Mouse (Mus musculus) forebrain, embryonic 16.5 days (tissue): ENCODE measurements around the gene C7. TPM values are rescaled to one million over a fixed set of nuclear protein-coding genes. Genes with fewer than 3 reads are reported as not detected.

Experiments
- ATAC-seq: fragments of 200-750 bp; cut with Nextera tagmentation; 2 replicates; pipeline ENCODE4 v1.8.0; 2017; ENCODE audit warnings: mild to moderate bottlenecking, moderate library complexity
- H3K27ac ChIP-seq: fragments of 300-500 bp; sonication (generic); 2 replicates; pipeline ENCODE4 v1.5.1; 2014; ENCODE audit warnings: low read length, control low read depth
- H3K27me3 ChIP-seq: fragments of 300-500 bp; sonication (generic); replicated peaks from 2 replicates; pipeline ENCODE4 v1.6.1; 2014; ENCODE audit warnings: low read length; ENCODE audit not compliant: control insufficient read depth, insufficient read depth
- H3K36me3 ChIP-seq: fragments of 300-500 bp; sonication (generic); 2 replicates; pipeline ENCODE4 v1.6.1; 2014; ENCODE audit not compliant: control insufficient read depth, insufficient read depth
- H3K4me1 ChIP-seq: fragments of 300-500 bp; sonication (generic); replicated peaks from 2 replicates; pipeline ENCODE4 v1.6.1; 2014; ENCODE audit warnings: low read length; ENCODE audit not compliant: control insufficient read depth, insufficient read depth
- H3K4me2 ChIP-seq: fragments of 300-500 bp; sonication (generic); 2 replicates; pipeline ENCODE4 v1.6.1; 2014; ENCODE audit warnings: mild to moderate bottlenecking, low read length, control low read depth
- H3K4me3 ChIP-seq: fragments of 300-500 bp; sonication (generic); replicated peaks from 2 replicates; pipeline ENCODE4 v1.5.1; 2014; ENCODE audit warnings: mild to moderate bottlenecking, low read length, control low read depth
- H3K9ac ChIP-seq: fragments of 300-500 bp; sonication (generic); replicated peaks from 2 replicates; pipeline ENCODE4 v1.6.1; 2014; ENCODE audit warnings: low read depth, low read length, control low read depth
- H3K9me3 ChIP-seq: fragments of 300-500 bp; sonication (generic); 2 replicates; pipeline ENCODE4 v1.6.1; 2016; ENCODE audit warnings: low read length; ENCODE audit not compliant: control insufficient read depth
- WGBS: fragments of 180-500 bp; shearing (Covaris S2); extraction: QIAGEN DNeasy Blood & Tissue Kit; methylation state at CpG from one replicate; pipeline ENCODE4 v1.1.7; 2014; 5-methylcytosine and 5-hydroxymethylcytosine counted together
- polyA plus RNA-seq: library from polyadenylated mRNA; unstranded; fragments of >200 nt; fragmentation: Nextera tagmentation; extraction: Ambion mirVana; gene quantifications from 2 replicates; pipeline ENCODE4 v1.2.1, GENCODE M21; 2015

Gene C7
- 0.08 TPM in 1 of 2 replicates, not detected in the other for polyA plus RNA-seq

DNA sequence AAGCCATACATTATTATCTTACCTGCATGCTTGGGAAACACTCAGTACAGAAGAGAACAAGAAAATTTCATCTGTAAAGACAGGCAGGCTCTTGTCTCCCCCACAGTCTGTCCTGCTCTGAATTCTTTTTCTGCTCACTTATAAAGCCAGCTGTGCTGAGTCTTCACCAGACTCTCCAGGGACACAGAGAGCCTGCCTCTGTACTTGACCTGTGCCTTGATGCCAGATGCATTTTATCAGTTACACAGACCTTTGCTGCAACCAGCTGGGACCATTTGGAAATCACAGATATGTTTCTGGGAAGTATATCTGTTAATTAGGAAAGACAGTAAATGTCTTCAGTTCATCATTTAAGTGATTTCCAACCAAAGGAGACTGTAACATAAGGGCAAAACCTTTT, at the start of gene C7:
Gene C7 (minus strand): TSS at position 106 of the 400 bp plus-strand sequence.
- no peaks in the 10 kb centered on the region for H3K4me1 ChIP-seq
- H3K27me3 ChIP-seq = no peaks in the 10 kb centered on the region
- H3K27ac ChIP-seq = no peak within 1 kb of the TSS
- H3K9me3 ChIP-seq = no peaks in the 10 kb centered on the region
- ATAC-seq = no peak
- H3K9ac ChIP-seq = no peak within 1 kb of the TSS
- H3K4me3 ChIP-seq = no peak within 1 kb of the TSS
- no peaks in the 10 kb centered on the region for H3K36me3 ChIP-seq
- H3K4me2 ChIP-seq = no peak within 1 kb of the TSS

DNA sequence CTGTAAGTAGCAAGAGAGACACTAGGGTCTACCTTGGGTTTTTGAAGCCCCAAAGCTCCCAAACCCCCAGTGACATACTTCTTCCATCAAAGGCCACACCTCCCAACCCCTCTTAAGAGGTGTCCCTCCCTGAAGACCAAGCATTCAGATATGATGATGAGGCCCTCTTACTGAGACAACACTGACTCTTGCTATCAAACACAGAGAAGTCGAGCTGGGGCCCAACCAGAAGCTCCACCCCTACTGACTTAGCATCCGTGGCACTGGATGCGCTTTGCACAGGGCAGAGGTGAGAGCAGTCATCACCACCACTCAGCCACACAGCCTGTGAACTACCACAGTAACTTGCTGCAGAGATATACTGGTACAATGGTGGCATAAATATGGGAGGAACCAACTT, 49.1 kb upstream of the C7 start:
- no peaks in the 10 kb centered on the region for H3K27me3 ChIP-seq
- no peak overlapping the region for H3K4me2 ChIP-seq
- peaks cover 11% of the 10 kb centered on the region for H3K4me1 ChIP-seq
- ATAC-seq = no peak
- no peak overlapping the region for H3K27ac ChIP-seq
- no peak overlapping the region for H3K4me3 ChIP-seq
- H3K9me3 ChIP-seq = no peaks in the 10 kb centered on the region
- no peaks in the 10 kb centered on the region for H3K36me3 ChIP-seq
- WGBS = 81% methylated on average over 3 of the region's 3 CpGs
- H3K9ac ChIP-seq = no peak overlapping the region

DNA sequence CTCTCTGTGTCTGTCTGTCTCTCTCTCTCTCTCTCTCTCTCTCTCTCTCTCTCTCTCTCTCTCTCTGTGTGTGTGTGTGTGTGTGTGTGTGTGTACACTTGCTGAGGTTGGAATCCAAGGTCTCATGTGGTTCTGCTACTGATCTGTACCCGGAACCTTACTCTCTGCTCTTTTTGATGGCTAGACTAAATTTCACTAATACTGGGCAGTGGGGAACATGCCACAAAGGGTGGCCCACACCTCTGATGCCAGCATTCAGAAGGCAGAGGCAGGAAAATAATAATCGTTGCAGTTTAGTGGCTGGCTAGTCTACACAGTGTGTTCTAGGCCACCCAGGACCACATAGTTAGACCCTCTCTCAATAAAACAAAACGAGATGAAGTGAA, 45.1 kb upstream of the C7 start:
- ATAC-seq = no peak
- H3K4me3 ChIP-seq = no peak overlapping the region

DNA sequence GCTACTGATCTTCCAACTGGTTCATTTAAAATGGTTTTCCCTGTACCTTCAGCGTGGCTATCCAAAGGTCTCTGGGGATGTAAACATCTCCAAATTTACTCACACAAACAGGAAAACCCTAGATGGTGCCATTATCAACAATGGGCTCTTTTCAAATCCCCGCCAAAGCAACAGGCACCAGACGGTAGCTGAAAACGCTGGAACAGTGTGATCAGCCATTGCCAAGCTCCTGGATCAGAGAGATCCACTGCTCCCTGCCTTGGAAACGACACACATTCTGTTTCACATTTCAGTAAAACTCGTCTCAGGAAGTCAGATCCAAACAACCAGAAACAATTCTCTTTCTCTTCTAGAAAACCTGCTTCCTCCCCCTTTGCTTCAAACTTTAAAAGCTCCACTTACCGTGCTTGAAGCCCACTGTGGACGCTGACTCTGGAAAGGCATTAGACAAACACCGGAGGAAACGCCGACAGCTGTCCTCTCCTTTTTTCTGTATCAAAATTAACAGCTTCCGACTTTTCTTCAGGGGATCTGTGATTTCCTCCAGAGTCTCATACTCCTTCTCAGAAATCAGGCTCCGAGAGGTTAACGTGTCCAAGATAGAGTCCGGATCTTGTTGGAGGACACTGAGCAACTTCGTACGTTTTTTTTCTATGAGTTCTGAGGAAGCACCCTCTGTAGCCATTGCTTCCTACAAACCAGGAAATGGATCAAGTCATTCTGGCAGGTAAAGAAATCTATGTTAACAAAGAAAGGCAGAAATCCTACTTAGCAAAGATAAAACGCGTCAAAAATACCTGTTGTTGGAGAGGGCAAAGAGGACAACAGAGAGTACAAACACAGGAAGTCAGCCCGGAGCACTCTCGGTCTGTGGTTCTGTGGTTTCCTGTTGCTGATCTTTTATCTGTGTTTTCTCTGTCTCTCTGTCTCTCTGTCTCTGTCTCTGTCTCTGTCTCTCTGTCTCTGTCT, 44.4 kb upstream of the C7 start, which contains the start of gene Card6:
Gene Card6 (minus strand): TSS at position 854 of the 969 bp plus-strand sequence.
- no peak for ATAC-seq
- 67% methylated on average over 21 of the region's 21 CpGs for WGBS
- no peaks in the 10 kb centered on the region for H3K4me1 ChIP-seq
- H3K9ac ChIP-seq = no peak within 1 kb of the TSS
- H3K4me2 ChIP-seq = no peak within 1 kb of the TSS
- no peaks in the 10 kb centered on the region for H3K36me3 ChIP-seq
- no peaks in the 10 kb centered on the region for H3K9me3 ChIP-seq
- no peak within 1 kb of the TSS for H3K4me3 ChIP-seq
- no peaks in the 10 kb centered on the region for H3K27me3 ChIP-seq
- H3K27ac ChIP-seq = no peak within 1 kb of the TSS

More for the DNA sequence above, 45.1 kb upstream of the C7 start:
- Histone ChIP-seq H3K27ac (no peak overlapping the region), H3K9ac (no peak overlapping the region), H3K4me2 (no peak overlapping the region), H3K9me3 (no peaks in the 10 kb centered on the region), H3K27me3 (no peaks in the 10 kb centered on the region), H3K36me3 (no peaks in the 10 kb centered on the region), H3K4me1 (no peaks in the 10 kb centered on the region)
- WGBS = 79% methylated on average over 3 of the region's 3 CpGs

DNA sequence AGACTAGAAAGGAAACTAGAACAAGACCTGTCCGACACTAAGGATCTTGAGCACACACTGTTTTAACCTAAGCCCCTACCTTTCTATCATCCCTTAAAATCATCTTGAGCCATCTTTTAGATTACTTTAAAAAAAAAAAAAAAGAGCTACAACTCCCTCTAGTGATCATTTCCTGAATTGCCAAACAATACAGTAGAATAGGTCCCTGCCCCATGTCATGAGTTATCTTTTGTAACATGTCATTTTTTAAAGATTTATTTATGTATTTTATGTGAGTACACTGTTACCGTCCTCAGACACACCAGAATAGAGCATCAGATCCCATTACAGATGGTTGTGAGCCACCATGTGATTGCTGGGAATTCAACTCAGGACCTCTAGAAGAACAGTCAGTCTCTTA, 42.8 kb upstream of the C7 start:
- no peaks in the 10 kb centered on the region for H3K27me3 ChIP-seq
- no peak overlapping the region for H3K27ac ChIP-seq
- ATAC-seq = peak; percentile 43; the same call in 1 of the 2 replicates
- WGBS = 45% methylated on average over 2 of the region's 2 CpGs
- H3K4me3 ChIP-seq = no peak overlapping the region
- H3K4me1 ChIP-seq = no peaks in the 10 kb centered on the region
- H3K9me3 ChIP-seq = no peaks in the 10 kb centered on the region
- H3K36me3 ChIP-seq = no peaks in the 10 kb centered on the region
- H3K4me2 ChIP-seq = no peak overlapping the region
- no peak overlapping the region for H3K9ac ChIP-seq

DNA sequence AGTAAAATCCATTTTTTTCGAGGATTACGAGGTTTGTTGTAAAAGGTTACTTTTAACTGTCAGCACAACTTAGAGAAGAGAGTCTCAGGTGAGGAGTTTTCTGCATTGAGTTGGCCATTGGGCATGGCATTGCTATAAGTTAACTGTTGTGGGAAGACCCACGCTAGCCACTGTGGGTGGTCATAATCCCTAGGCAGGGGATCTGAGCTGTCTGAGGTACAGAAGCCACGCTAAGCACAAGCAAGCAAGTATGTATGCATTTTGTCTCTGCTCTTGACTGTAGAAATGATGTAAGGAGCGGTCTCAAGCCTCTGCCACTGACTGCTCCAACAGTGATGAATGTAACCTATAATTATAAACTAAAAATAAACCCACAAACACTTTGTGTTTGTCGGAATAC, 42.4 kb upstream of the C7 start:
- Histone ChIP-seq H3K4me1 (no peaks in the 10 kb centered on the region), H3K9ac (no peak overlapping the region), H3K4me2 (no peak overlapping the region), H3K27me3 (no peaks in the 10 kb centered on the region), H3K36me3 (no peaks in the 10 kb centered on the region), H3K27ac (no peak overlapping the region), H3K4me3 (no peak overlapping the region), H3K9me3 (no peaks in the 10 kb centered on the region)
- WGBS = 80% methylated on average over 6 of the region's 6 CpGs
- 0 out of 2 replicates have a peak, but pooled peaks have one; percentile 23 for ATAC-seq

DNA sequence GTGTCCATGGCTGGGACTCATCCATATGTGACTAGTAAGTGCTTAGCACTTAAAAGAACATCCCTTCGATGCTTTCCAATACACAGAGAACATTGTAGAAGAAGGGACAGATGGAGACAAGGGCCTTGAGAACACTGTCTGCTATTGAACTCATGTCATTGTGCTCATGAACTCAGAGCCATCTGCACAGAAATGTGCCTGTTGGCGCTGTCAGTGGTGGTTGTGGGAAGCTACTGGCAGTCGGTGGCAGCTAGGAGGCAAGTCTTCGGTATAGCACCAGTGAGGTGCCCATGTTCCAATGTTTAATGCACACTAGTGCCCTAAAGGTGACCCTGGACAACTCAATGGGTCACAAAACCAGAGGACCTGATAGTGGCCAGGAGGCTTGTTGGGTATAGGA, 38.8 kb upstream of the C7 start:
- no peaks in the 10 kb centered on the region for H3K4me1 ChIP-seq
- H3K36me3 ChIP-seq = no peaks in the 10 kb centered on the region
- WGBS = 95% methylated on average over 4 of the region's 4 CpGs

DNA sequence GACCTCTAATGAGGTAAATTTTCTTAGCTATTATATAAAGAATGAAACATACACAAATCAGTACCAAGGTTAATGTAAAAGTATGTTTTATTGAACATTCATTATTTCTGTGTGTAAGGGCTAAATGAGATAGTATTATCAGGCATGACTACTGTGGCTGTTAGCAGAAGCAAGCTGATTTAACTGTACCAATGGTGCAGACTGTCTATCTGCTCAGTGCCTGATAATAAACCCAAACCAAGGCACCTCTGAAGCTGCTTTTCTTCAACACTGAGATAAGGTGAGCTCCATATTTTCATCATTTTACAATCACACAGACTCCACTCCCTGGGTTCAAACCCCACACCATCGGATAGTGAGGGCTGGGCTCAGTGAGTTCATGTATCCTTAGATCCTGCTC, 33.8 kb upstream of the C7 start:
- no peak overlapping the region for H3K9ac ChIP-seq

More for the DNA sequence above, 38.8 kb upstream of the C7 start:
- H3K4me3 ChIP-seq = no peak overlapping the region
- no peaks in the 10 kb centered on the region for H3K9me3 ChIP-seq
- no peak overlapping the region for H3K4me2 ChIP-seq
- ATAC-seq = no peak
- H3K9ac ChIP-seq = no peak overlapping the region
- no peaks in the 10 kb centered on the region for H3K27me3 ChIP-seq
- no peak overlapping the region for H3K27ac ChIP-seq

DNA sequence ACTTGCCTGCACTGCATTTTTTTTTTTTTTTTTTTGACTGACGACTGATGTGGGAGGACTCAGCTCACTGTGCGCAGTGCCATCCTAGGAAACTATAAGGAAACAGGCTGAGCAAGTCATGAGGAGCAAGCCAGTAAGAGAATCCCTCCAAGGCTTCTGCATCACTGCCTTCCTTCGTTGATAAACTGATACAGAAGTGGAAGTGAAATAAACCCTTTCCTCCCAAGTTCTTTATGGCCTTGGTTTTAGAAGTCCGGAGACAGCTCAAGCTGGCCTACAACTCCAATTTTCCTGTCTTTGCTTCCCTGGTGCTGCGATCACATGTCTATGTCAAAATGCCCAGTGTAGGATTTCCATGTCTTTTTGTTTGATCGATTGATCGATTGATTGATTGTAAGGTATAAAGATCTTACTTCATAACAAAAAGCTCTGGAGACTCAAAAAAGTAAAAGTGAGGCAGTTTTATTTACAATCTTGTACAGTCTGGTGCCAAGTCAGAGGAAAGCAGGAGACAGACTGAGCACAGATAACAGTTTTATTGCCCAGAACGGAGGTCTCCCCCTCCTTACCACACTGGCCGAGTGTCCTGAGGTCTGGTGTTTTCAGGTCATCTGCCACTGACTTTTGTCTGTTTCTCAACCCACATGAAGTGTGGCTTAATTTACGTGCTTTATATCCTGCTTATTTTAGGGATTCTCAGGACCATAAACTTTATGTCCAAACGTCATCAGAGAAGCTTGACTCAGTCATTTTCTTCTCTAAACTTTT, 32.2 kb upstream of the C7 start:
- 92% methylated on average over 11 of the region's 11 CpGs for WGBS

More for the DNA sequence above, 33.8 kb upstream of the C7 start:
- Histone ChIP-seq H3K9me3 (no peaks in the 10 kb centered on the region), H3K4me3 (no peak overlapping the region), H3K4me2 (no peak overlapping the region), H3K27ac (no peak overlapping the region), H3K27me3 (no peaks in the 10 kb centered on the region), H3K4me1 (no peaks in the 10 kb centered on the region), H3K36me3 (no peaks in the 10 kb centered on the region)
- WGBS = 95% methylated on average over 1 of the region's 1 CpGs
- ATAC-seq = no peak

More for the DNA sequence above, 32.2 kb upstream of the C7 start:
- H3K27ac ChIP-seq = no peak overlapping the region
- no peaks in the 10 kb centered on the region for H3K27me3 ChIP-seq
- H3K4me3 ChIP-seq = no peak overlapping the region
- no peaks in the 10 kb centered on the region for H3K9me3 ChIP-seq
- no peak overlapping the region for H3K4me2 ChIP-seq
- no peaks in the 10 kb centered on the region for H3K36me3 ChIP-seq
- no peak for ATAC-seq
- no peak overlapping the region for H3K9ac ChIP-seq
- no peaks in the 10 kb centered on the region for H3K4me1 ChIP-seq
